Mouse (Mus musculus): Measurements from ENCODE around the gene Pi4kb. TPM values are rescaled to one million over a fixed set of nuclear protein-coding genes. Genes with fewer than 3 reads are reported as not detected.
A peak's percentile ranks its signal among the peaks of the same experiment; 100 is the strongest.
"Not testable (repeated sequence)": the region's sequence is repeated elsewhere in the genome, so short reads cannot be mapped to it uniquely, and the experiment has no call there.

The Pi4kb gene
- polyA plus RNA-seq, 1 experiment, result 20.9 TPM

GRCm38 (mm10) chr3:94936147-94936546 is 38.4 kb upstream of the Pi4kb start:
- not testable (repeated sequence) for H3K4me1 ChIP-seq (ENCODE audit: control insufficient read depth, insufficient read depth, insufficient read length, low read length); H3K27me3 ChIP-seq (ENCODE audit: control insufficient read depth, insufficient read depth, low read length); H3K4me3 ChIP-seq (ENCODE audit: low read depth, low read length); H3K27ac ChIP-seq (ENCODE audit: insufficient read depth, low read depth, low read length); H3K36me3 ChIP-seq (ENCODE audit: control insufficient read depth, insufficient read depth, low read length)
- 88% methylated on average over 5 of the region's 5 CpGs for WGBS

GRCm38 (mm10) chr3:94937194-94937593 is 37.3 kb upstream of the Pi4kb start:
- H3K4me3 ChIP-seq (ENCODE audit: low read depth, low read length); H3K27me3 ChIP-seq (ENCODE audit: control insufficient read depth, insufficient read depth, low read length); H3K36me3 ChIP-seq (ENCODE audit: control insufficient read depth, insufficient read depth, low read length); H3K4me1 ChIP-seq (ENCODE audit: control insufficient read depth, insufficient read depth, insufficient read length, low read length); H3K27ac ChIP-seq (ENCODE audit: insufficient read depth, low read depth, low read length): not testable (repeated sequence)
- WGBS, result 95% methylated on average over 7 of the region's 7 CpGs

- not testable (repeated sequence) for H3K36me3 ChIP-seq (ENCODE audit: control insufficient read depth, insufficient read depth, low read length); H3K27me3 ChIP-seq (ENCODE audit: control insufficient read depth, insufficient read depth, low read length); H3K27ac ChIP-seq (ENCODE audit: insufficient read depth, low read depth, low read length); H3K4me1 ChIP-seq (ENCODE audit: control insufficient read depth, insufficient read depth, insufficient read length, low read length); H3K4me3 ChIP-seq (ENCODE audit: low read depth, low read length)
- WGBS, result 85% methylated on average over 9 of the region's 9 CpGs
Observed at GRCm38 (mm10) chr3:94940033-94940432, 34.5 kb upstream of the Pi4kb start.

- WGBS, result 70% methylated on average over 9 of the region's 9 CpGs
- H3K4me1 ChIP-seq (ENCODE audit: control insufficient read depth, insufficient read depth, insufficient read length, low read length); H3K36me3 ChIP-seq (ENCODE audit: control insufficient read depth, insufficient read depth, low read length); H3K4me3 ChIP-seq (ENCODE audit: low read depth, low read length); H3K27me3 ChIP-seq (ENCODE audit: control insufficient read depth, insufficient read depth, low read length); H3K27ac ChIP-seq (ENCODE audit: insufficient read depth, low read depth, low read length): not testable (repeated sequence)
Observed at GRCm38 (mm10) chr3:94942211-94942967, 32.1 kb upstream of the Pi4kb start.

- H3K4me1 ChIP-seq (ENCODE audit: control insufficient read depth, insufficient read depth, insufficient read length, low read length); H3K27me3 ChIP-seq (ENCODE audit: control insufficient read depth, insufficient read depth, low read length); H3K27ac ChIP-seq (ENCODE audit: insufficient read depth, low read depth, low read length); H3K36me3 ChIP-seq (ENCODE audit: control insufficient read depth, insufficient read depth, low read length); H3K4me3 ChIP-seq (ENCODE audit: low read depth, low read length): not testable (repeated sequence)
- peak; percentile 42; the same call in 1 of the 2 replicates for TF ChIP-seq CTCF (IDR thresholded peaks at IDR 0.05; ENCODE audit: extremely low read depth, insufficient read length, insufficient replicate concordance, low read depth, low read length)
- 24% methylated on average over 4 of the region's 4 CpGs for WGBS
Observed at GRCm38 (mm10) chr3:94943706-94944105, 30.8 kb upstream of the Pi4kb start.

- 0 out of 2 replicates have a peak, but pooled peaks have one; percentile 9 for TF ChIP-seq CTCF (IDR thresholded peaks at IDR 0.05; ENCODE audit: extremely low read depth, insufficient read length, insufficient replicate concordance, low read depth, low read length)
- no peak for TF ChIP-seq POLR2A (IDR thresholded peaks at IDR 0.05; ENCODE audit: low read depth, low read length)
Observed at GRCm38 (mm10) chr3:94948066-94948614, 26.4 kb upstream of the Pi4kb start.

GRCm38 (mm10) chr3:94949645-94950044 is 24.9 kb upstream of the Pi4kb start:
- no peak overlapping the region for H3K4me3 ChIP-seq (ENCODE audit: low read depth, low read length)
- peaks cover 5% of the 10 kb centered on the region; the same call in 1 of the 2 replicates for H3K4me1 ChIP-seq (ENCODE audit: control insufficient read depth, insufficient read depth, insufficient read length, low read length)
- no peaks in the 10 kb centered on the region for H3K27me3 ChIP-seq (ENCODE audit: control insufficient read depth, insufficient read depth, low read length)
- 15% methylated on average over 3 of the region's 3 CpGs for WGBS
- TF ChIP-seq POLR2A (IDR thresholded peaks at IDR 0.05; ENCODE audit: low read depth, low read length) (no peak), CTCF (IDR thresholded peaks at IDR 0.05; ENCODE audit: extremely low read depth, insufficient read length, insufficient replicate concordance, low read depth, low read length) (no peak)
- H3K36me3 ChIP-seq (ENCODE audit: control insufficient read depth, insufficient read depth, low read length), result no peaks in the 10 kb centered on the region
- 0 out of 2 replicates have a peak overlapping the region, but pooled peaks have one; percentile 46 for H3K27ac ChIP-seq (ENCODE audit: insufficient read depth, low read depth, low read length)

More at GRCm38 (mm10) chr3:94948066-94948614, 26.4 kb upstream of the Pi4kb start:
- Histone ChIP-seq H3K4me1 (ENCODE audit: control insufficient read depth, insufficient read depth, insufficient read length, low read length) (peaks cover 5% of the 10 kb centered on the region; the same call in 1 of the 2 replicates), H3K27ac (ENCODE audit: insufficient read depth, low read depth, low read length) (no peak overlapping the region), H3K4me3 (ENCODE audit: low read depth, low read length) (no peak overlapping the region), H3K27me3 (ENCODE audit: control insufficient read depth, insufficient read depth, low read length) (no peaks in the 10 kb centered on the region), H3K36me3 (ENCODE audit: control insufficient read depth, insufficient read depth, low read length) (no peaks in the 10 kb centered on the region; the same call in 1 of the 2 replicates)
- 59% methylated on average over 3 of the region's 3 CpGs for WGBS

- WGBS, result 17% methylated on average over 5 of the region's 5 CpGs
- TF ChIP-seq POLR2A (IDR thresholded peaks at IDR 0.05; ENCODE audit: low read depth, low read length), result no peak
- no peak for TF ChIP-seq CTCF (IDR thresholded peaks at IDR 0.05; ENCODE audit: extremely low read depth, insufficient read length, insufficient replicate concordance, low read depth, low read length)
- H3K4me3 ChIP-seq (ENCODE audit: low read depth, low read length), result no peak overlapping the region
- H3K27me3 ChIP-seq (ENCODE audit: control insufficient read depth, insufficient read depth, low read length), result no peaks in the 10 kb centered on the region
- H3K27ac ChIP-seq (ENCODE audit: insufficient read depth, low read depth, low read length), result 0 out of 2 replicates have a peak overlapping the region, but pooled peaks have one; percentile 17
- peaks cover 19% of the 10 kb centered on the region for H3K36me3 ChIP-seq (ENCODE audit: control insufficient read depth, insufficient read depth, low read length)
- H3K4me1 ChIP-seq (ENCODE audit: control insufficient read depth, insufficient read depth, insufficient read length, low read length), result peaks cover 5% of the 10 kb centered on the region; the same call in 1 of the 2 replicates
Observed at GRCm38 (mm10) chr3:94952806-94953205, 21.7 kb upstream of the Pi4kb start.

Measured in small intestine, adult 2 months (tissue).